Comparison of ENCODE assay signal across 17 mouse cellular contexts in the genomic region with DNA sequence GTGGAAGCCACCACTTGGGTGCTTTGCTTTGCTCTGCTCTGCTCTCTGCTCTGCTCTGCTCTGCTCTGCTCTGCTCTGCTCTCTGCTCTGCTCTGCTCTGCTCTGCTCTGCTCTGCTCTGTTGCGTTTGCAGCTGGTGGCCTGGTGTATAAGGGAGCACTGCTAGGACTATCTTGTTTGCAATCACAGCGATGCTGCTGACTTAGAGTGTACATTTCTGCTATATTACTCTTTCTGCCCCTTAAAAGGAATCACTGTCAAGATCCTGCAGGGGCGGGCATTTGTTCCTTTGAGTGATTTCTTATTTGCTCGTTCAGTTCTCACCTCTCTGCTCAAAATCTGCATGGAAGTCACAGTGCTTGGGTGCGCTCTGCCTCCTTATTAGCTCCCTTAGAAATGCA.
"Had no signal": no experiment of that assay in that cellular context is flagged by ENCODE, and none has a peak within 500 bp of the region (broad histone marks: within the 10 kb centered on the region; RNA-seq: fewer than 3 reads in every experiment).

No protein-coding gene starts in this region.

- DNase-seq: kidney, adult 11 months; kidney, adult 9 months; kidney, postnatal 4 days; left cerebral cortex, postnatal 4 days; lung, adult 2 months; lung, postnatal 4 days; midbrain, embryonic 14.5 days; right cerebral cortex, adult 18-20 months; right cerebral cortex, postnatal 25 days; thymus, adult 18-20 months had no signal

- H3K36me3 ChIP-seq: liver, embryonic 15.5 days; midbrain, embryonic 10.5 days; neural tube, embryonic 13.5 days had no signal

- H3K27ac ChIP-seq: kidney, postnatal 0 days; layer of hippocampus, adult 2 months; liver, embryonic 15.5 days; midbrain, embryonic 10.5 days; neural tube, embryonic 13.5 days had no signal

- ATAC-seq: lung, postnatal 0 days had no signal

- H3K4me3 ChIP-seq: layer of hippocampus, adult 2 months; liver, embryonic 15.5 days; midbrain, embryonic 10.5 days; myocyte; neural tube, embryonic 13.5 days had no signal
